In the genomic region with DNA sequence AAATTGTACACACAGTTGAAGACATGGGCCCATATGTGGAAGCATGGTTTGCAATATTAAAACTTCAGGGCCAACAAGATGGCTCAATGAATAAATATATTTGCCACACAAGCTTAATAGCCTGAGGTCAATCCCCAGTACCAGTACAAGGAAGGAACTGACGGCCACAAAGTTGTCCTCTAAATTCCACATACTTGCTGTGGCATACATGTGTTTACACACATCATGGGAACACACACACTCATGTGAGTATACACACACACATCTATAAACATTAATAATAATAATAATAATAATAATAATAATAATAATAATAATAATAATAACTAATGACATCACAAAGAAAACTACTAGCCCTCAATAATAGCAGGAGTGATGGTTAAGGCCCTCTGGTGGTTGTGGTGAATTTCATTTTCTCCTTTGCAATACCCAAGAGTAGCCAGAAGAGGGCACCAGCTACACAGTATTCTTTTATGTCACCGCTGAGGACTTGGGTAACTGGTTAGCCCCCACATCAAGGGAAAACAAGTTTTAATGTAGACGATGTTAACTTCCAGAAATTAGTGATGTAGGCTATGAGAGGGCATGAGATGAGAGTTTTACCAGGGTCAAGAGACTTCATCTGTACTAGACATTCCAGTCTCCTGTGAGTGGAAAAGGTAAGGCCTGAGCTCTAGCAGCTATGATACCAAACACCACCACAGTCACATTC, we compare ENCODE assay signal across 8 mouse cellular contexts.
DNase-seq lines count a peak whose midpoint lies in the region; ATAC-seq lines count a peak whose summit lies in the region.
"Had no signal": no experiment of that assay in that cellular context is flagged by ENCODE, and none has a peak within 500 bp of the region (broad histone marks: within the 10 kb centered on the region; RNA-seq: fewer than 3 reads in every experiment).

No protein-coding gene starts in this region.

- no peak overlapping the region for H3K4me2 ChIP-seq in midbrain, embryonic 12.5 days (replicated peaks)
- no peak overlapping the region for H3K4me2 ChIP-seq in midbrain, embryonic 16.5 days (ENCODE audit: low read length)
- no peak overlapping the region for H3K4me2 ChIP-seq in hindbrain, embryonic 12.5 days (replicated peaks)

- intact Hi-C loops in left cerebral cortex, postnatal 25 days (cut with DNase I) = loop anchor here (1.0 to 10.0 kb wide), 2 partner anchors 122 to 375 kb away; no protein-coding TSS in a partner anchor

- no peaks in the 10 kb centered on the region for H3K36me3 ChIP-seq in midbrain, embryonic 12.5 days
- no peaks in the 10 kb centered on the region for H3K36me3 ChIP-seq in midbrain, embryonic 16.5 days (ENCODE audit: control insufficient read depth, insufficient read depth, low read length)
- no peaks in the 10 kb centered on the region for H3K36me3 ChIP-seq in hindbrain, embryonic 12.5 days

- WGBS in midbrain, embryonic 12.5 days = 44% methylated on average over 3 of the region's 3 CpGs
- WGBS in midbrain, embryonic 16.5 days = 30% methylated on average over 3 of the region's 3 CpGs
- WGBS in hindbrain, embryonic 12.5 days = 38% methylated on average over 3 of the region's 3 CpGs

- peak; percentile 27; the same call in 1 of the 2 replicates for ATAC-seq in midbrain, embryonic 12.5 days (ENCODE audit: low FRiP score, low read depth)
- no peak for ATAC-seq in midbrain, embryonic 16.5 days
- ATAC-seq in common myeloid progenitor, adult 5-6 weeks (replicated peaks; ENCODE audit: low read depth, poor library complexity, severe bottlenecking) = peak; percentile 94
- peak; percentile 32 for ATAC-seq in hindbrain, embryonic 12.5 days (ENCODE audit: low FRiP score)

- H3K4me3 ChIP-seq in midbrain, embryonic 12.5 days = no peak overlapping the region
- H3K4me3 ChIP-seq in midbrain, embryonic 16.5 days (ENCODE audit: low read depth, low read length) = no peak overlapping the region
- no peak overlapping the region for H3K4me3 ChIP-seq in hindbrain, embryonic 12.5 days
- H3K4me3 ChIP-seq: myocyte had no signal

- H3K27me3 ChIP-seq in midbrain, embryonic 12.5 days = peaks cover 4% of the 10 kb centered on the region; the same call in 1 of the 2 replicates
- H3K27me3 ChIP-seq in midbrain, embryonic 16.5 days (ENCODE audit: control insufficient read depth, insufficient read depth, low read depth, low read length) = no peaks in the 10 kb centered on the region
- H3K27me3 ChIP-seq in hindbrain, embryonic 12.5 days = no peaks in the 10 kb centered on the region

- DNase-seq in Muller cell, postnatal 12 days (ENCODE audit: inconsistent ontology term) = peak; percentile 37
- DNase-seq in left cerebral cortex, postnatal 25 days (ENCODE audit: low spot score in 2 of 2) = peak; percentile 61 to 71
- peak; percentile 15 for DNase-seq in retina, adult 2 months (ENCODE audit: low read depth, low spot score)

- no peak overlapping the region for H3K27ac ChIP-seq in midbrain, embryonic 12.5 days (replicated peaks)
- H3K27ac ChIP-seq in midbrain, embryonic 16.5 days (ENCODE audit: low read length) = no peak overlapping the region
- no peak overlapping the region for H3K27ac ChIP-seq in hindbrain, embryonic 12.5 days

- no peaks in the 10 kb centered on the region for H3K4me1 ChIP-seq in midbrain, embryonic 12.5 days
- no peaks in the 10 kb centered on the region for H3K4me1 ChIP-seq in midbrain, embryonic 16.5 days (ENCODE audit: control insufficient read depth, insufficient read depth, low read length)
- H3K4me1 ChIP-seq in hindbrain, embryonic 12.5 days = no peaks in the 10 kb centered on the region

- no peak overlapping the region for H3K9ac ChIP-seq in midbrain, embryonic 12.5 days (replicated peaks)
- no peak overlapping the region for H3K9ac ChIP-seq in midbrain, embryonic 16.5 days (ENCODE audit: low read depth, low read length)
- no peak overlapping the region for H3K9ac ChIP-seq in hindbrain, embryonic 12.5 days

- H3K9me3 ChIP-seq in midbrain, embryonic 12.5 days = no peaks in the 10 kb centered on the region
- H3K9me3 ChIP-seq in midbrain, embryonic 16.5 days (replicated peaks; ENCODE audit: control insufficient read depth, low read length, poor library complexity, severe bottlenecking) = no peaks in the 10 kb centered on the region
- no peaks in the 10 kb centered on the region for H3K9me3 ChIP-seq in hindbrain, embryonic 12.5 days (replicated peaks)

Comparison
In these comparisons a context has a peak if more than half of its experiments do, and no peak if none do; other contexts are left out.
1. DNase-seq: peak in every context shown above with its lines; median percentile 66 in left cerebral cortex, postnatal 25 days; 37 in Muller cell, postnatal 12 days; 15 in retina, adult 2 months.